Mouse (Mus musculus): ENCODE measurements around the gene Ccdc88a. TPM values are rescaled to one million over a fixed set of nuclear protein-coding genes. Genes with fewer than 3 reads are reported as not detected.

Gene Ccdc88a
- polyA plus RNA-seq, 1 experiment from 2014 or later: 45.3 TPM

GRCm38 (mm10) chr11:29548504-29549424 lies 175.3 kb downstream of the Ccdc88a start:
- peak; percentile 12 for DNase-seq (ENCODE audit: low spot score)
- H3K27ac ChIP-seq (ENCODE audit: low read depth, low read length): no peak overlapping the region
- peak overlapping the region; percentile 91 for H3K9ac ChIP-seq (ENCODE audit: low read length)
- 26% methylated on average over 23 of the region's 23 CpGs for WGBS
- peak; percentile 18; the same call in 1 of the 2 replicates for ATAC-seq (ENCODE audit: insufficient read depth, low FRiP score, low TSS enrichment)
- H3K4me2 ChIP-seq (ENCODE audit: low read depth): peak overlapping the region; percentile 57
- peaks cover 8% of the 10 kb centered on the region for H3K36me3 ChIP-seq (ENCODE audit: control insufficient read depth, insufficient read depth, low read length)
- no peaks in the 10 kb centered on the region for H3K4me1 ChIP-seq (ENCODE audit: control insufficient read depth, insufficient read depth, low read length)
- peak overlapping the region; percentile 79 for H3K4me3 ChIP-seq (ENCODE audit: low read depth, low read length)
- H3K27me3 ChIP-seq (ENCODE audit: control insufficient read depth, insufficient read depth, low read length): no peaks in the 10 kb centered on the region
- H3K9me3 ChIP-seq (ENCODE audit: control insufficient read depth, low read length): no peaks in the 10 kb centered on the region

- H3K4me3 ChIP-seq (ENCODE audit: low read depth, low read length): no peak overlapping the region
- H3K9me3 ChIP-seq (ENCODE audit: control insufficient read depth, low read length): no peaks in the 10 kb centered on the region
- no peaks in the 10 kb centered on the region for H3K4me1 ChIP-seq (ENCODE audit: control insufficient read depth, insufficient read depth, low read length)
- no peak overlapping the region for H3K27ac ChIP-seq (ENCODE audit: low read depth, low read length)
- H3K27me3 ChIP-seq (ENCODE audit: control insufficient read depth, insufficient read depth, low read length): no peaks in the 10 kb centered on the region
- 100% methylated on average over 1 of the region's 1 CpGs for WGBS
- no peak overlapping the region for H3K9ac ChIP-seq (ENCODE audit: low read length)
- H3K36me3 ChIP-seq (ENCODE audit: control insufficient read depth, insufficient read depth, low read length): peaks cover 4% of the 10 kb centered on the region; the same call in 1 of the 2 replicates
- DNase-seq (ENCODE audit: low spot score): no peak
- no peak for ATAC-seq (ENCODE audit: insufficient read depth, low FRiP score, low TSS enrichment)
- no peak overlapping the region for H3K4me2 ChIP-seq (ENCODE audit: low read depth)
Measured at GRCm38 (mm10) chr11:29549425-29549778, 175.9 kb downstream of the Ccdc88a start.

Other genes starting within 250 kb of the Ccdc88a start
- gene Pnpt1, start 242.9 kb upstream of the Ccdc88a start, polyA plus RNA-seq (2014; fragmentation: Nextera tagmentation; extraction: Ambion mirVana): 42.2 and 44.9 TPM in 2 replicates
- gene Ppp4r3b, start 200.8 kb upstream of the Ccdc88a start, polyA plus RNA-seq (2014; fragmentation: Nextera tagmentation; extraction: Ambion mirVana): 83.2 and 86.9 TPM in 2 replicates
- 68.5 and 77.0 TPM in 2 replicates for gene Cfap36, start 126.2 kb upstream of the Ccdc88a start, polyA plus RNA-seq (2014; fragmentation: Nextera tagmentation; extraction: Ambion mirVana)
- 22.0 and 26.3 TPM in 2 replicates for gene Prorsd1, start 141.4 kb downstream of the Ccdc88a start, polyA plus RNA-seq (2014; fragmentation: Nextera tagmentation; extraction: Ambion mirVana)
- 41.9 and 43.3 TPM in 2 replicates for gene Mtif2, start 152.8 kb downstream of the Ccdc88a start, polyA plus RNA-seq (2014; fragmentation: Nextera tagmentation; extraction: Ambion mirVana)
- gene Clhc1, start 174.3 kb downstream of the Ccdc88a start, polyA plus RNA-seq (2014; fragmentation: Nextera tagmentation; extraction: Ambion mirVana): 0.42 and 0.45 TPM in 2 replicates
- 954 and 1,013 TPM in 2 replicates for gene Rps27a, start 174.5 kb downstream of the Ccdc88a start, polyA plus RNA-seq (2014; fragmentation: Nextera tagmentation; extraction: Ambion mirVana)

Measured in neural tube, embryonic 11.5 days (tissue).